Mouse (Mus musculus) limb, embryonic 13.5 days (tissue): ENCODE measurements around the gene Ddo. TPM values are rescaled to one million over a fixed set of nuclear protein-coding genes. Genes with fewer than 3 reads are reported as not detected.
A peak's percentile ranks its signal among the peaks of the same experiment; 100 is the strongest.

Source experiments
- ATAC-seq: fragments of 200-750 bp; cut with Nextera tagmentation; 2 replicates; pipeline ENCODE4 v1.8.0; 2017; ENCODE audit warnings: low read depth, moderate number of reproducible peaks, moderate TSS enrichment; ENCODE audit not compliant: low FRiP score
- H3K27ac ChIP-seq: fragments of 300-500 bp; sonication (generic); 2 replicates; pipeline ENCODE4 v1.5.1; 2015; ENCODE audit warnings: inconsistent platforms, mild to moderate bottlenecking, moderate library complexity
- H3K27me3 ChIP-seq: fragments of 300-500 bp; sonication (generic); 2 replicates; pipeline ENCODE4 v1.6.1; 2015; ENCODE audit warnings: mild to moderate bottlenecking, inconsistent platforms
- H3K36me3 ChIP-seq: fragments of 300-500 bp; sonication (generic); 2 replicates; pipeline ENCODE4 v1.6.1; 2015; ENCODE audit warnings: inconsistent platforms, mild to moderate bottlenecking, moderate library complexity
- H3K4me1 ChIP-seq: fragments of 300-500 bp; sonication (generic); 2 replicates; pipeline ENCODE4 v1.6.1; 2015; ENCODE audit warnings: inconsistent platforms
- H3K4me2 ChIP-seq: fragments of 300-500 bp; sonication (generic); replicated peaks from 2 replicates; pipeline ENCODE4 v1.6.1; 2015; ENCODE audit warnings: inconsistent platforms, mild to moderate bottlenecking, moderate library complexity
- H3K4me3 ChIP-seq: fragments of 300-500 bp; sonication (generic); 2 replicates; pipeline ENCODE4 v1.5.1; 2015; ENCODE audit warnings: moderate library complexity, mild to moderate bottlenecking, inconsistent platforms
- H3K9ac ChIP-seq: fragments of 300-500 bp; sonication (generic); 2 replicates; pipeline ENCODE4 v1.6.1; 2015; ENCODE audit warnings: mild to moderate bottlenecking, inconsistent platforms
- H3K9me3 ChIP-seq: fragments of 300-500 bp; sonication (generic); 2 replicates; pipeline ENCODE4 v1.6.1; 2016; ENCODE audit warnings: inconsistent platforms
- WGBS: fragments of 180-500 bp; shearing (Covaris S2); methylation state at CpG from one replicate; pipeline ENCODE4 v1.1.7; 2015; 5-methylcytosine and 5-hydroxymethylcytosine counted together
- polyA plus RNA-seq: library from polyadenylated mRNA; unstranded; fragments of >200 nt; fragmentation: Nextera tagmentation; extraction: Ambion mirVana; gene quantifications from 2 replicates; pipeline ENCODE4 v1.2.1, GENCODE M21; 2015

Ddo gene
- polyA plus RNA-seq, 1 experiment from 2014 or later: 0.13 TPM

- H3K27me3 ChIP-seq: no peaks in the 10 kb centered on the region
- no peaks in the 10 kb centered on the region for H3K9me3 ChIP-seq
- ATAC-seq: peak; percentile 67; the same call in 1 of the 2 replicates
- WGBS: 30% methylated on average over 7 of the region's 7 CpGs
- H3K4me1 ChIP-seq: peaks cover 26% of the 10 kb centered on the region
- H3K4me2 ChIP-seq: 0 out of 2 replicates have a peak overlapping the region, but pooled peaks have one; percentile 3
- H3K9ac ChIP-seq: no peak overlapping the region
- H3K27ac ChIP-seq: no peak overlapping the region
- H3K36me3 ChIP-seq: no peaks in the 10 kb centered on the region
- no peak overlapping the region for H3K4me3 ChIP-seq
Measured at GRCm38 (mm10) chr10:40638276-40638675, 8.5 kb downstream of the Ddo start.

DNA sequence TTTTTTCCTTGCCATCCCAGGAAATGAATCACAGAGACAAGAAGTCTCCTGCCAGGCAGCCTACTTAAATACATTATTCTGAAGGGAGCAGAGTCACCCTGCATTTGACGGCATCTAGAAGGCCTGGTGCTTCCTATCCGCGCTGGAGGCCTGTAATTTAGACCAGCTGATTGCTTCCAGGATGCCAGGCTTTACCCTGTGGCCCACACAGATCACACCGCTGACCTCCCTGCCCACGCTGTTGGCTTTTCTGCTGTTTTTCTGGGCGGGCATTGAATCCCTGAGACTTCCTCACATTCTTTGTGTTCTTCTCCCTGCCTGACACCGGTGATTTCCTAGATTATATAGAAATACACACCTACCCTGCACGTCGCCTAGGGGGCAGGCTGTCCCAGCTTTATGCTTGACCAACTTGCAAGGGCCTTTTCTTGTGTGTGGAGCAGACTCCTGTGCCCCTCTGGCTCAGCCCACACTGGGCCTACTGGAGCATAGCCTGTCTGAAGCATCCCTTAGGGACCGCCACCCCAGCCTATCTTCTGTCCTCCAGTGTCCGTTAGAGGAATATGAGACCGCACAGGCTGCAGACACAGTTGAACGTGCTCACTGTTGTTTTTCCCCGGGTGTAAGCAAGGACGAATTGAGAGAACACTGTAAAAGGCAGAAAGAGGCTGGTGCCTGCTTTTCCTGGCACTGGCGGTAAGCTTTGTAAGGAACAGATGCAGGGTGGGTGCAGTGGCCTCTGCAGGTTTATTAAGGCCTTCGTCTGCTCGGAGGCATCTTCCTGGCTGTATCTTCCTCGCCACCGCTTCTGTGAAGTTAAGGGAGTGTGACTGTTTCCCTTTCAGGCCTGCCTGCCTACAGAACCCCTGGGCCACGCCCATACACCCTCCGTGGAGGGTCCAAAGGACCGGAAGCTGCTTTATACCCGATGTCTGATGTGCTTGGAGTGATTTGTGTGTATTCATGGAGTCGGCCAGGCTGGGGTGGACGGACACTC lies 9.3 kb downstream of the Ddo start:
- no peak for ATAC-seq
- no peak overlapping the region for H3K4me3 ChIP-seq
- H3K4me2 ChIP-seq: no peak overlapping the region
- H3K4me1 ChIP-seq: peaks cover 26% of the 10 kb centered on the region
- no peaks in the 10 kb centered on the region for H3K27me3 ChIP-seq
- no peak overlapping the region for H3K9ac ChIP-seq
- 50% methylated on average over 26 of the region's 26 CpGs for WGBS
- no peaks in the 10 kb centered on the region for H3K36me3 ChIP-seq
- no peak overlapping the region for H3K27ac ChIP-seq
- H3K9me3 ChIP-seq: no peaks in the 10 kb centered on the region

DNA sequence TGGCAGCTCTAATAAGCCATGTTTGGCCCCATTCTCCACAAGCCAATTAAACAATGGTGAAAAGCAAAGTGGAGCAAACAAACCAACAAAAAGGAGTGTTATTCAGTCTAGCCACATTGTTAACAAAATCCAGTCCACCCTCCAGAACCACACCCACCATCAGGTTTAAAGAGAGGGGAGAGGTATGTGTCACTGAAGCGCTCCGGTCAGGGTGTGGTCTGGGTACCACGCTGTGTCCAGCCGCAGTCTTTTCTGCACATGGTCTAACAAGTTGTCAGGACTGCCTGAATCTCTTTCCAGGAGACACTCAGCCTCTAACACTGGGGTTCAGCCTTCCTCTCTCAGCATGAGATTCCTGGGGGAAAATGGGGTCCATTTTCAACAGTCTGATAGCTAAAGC lies 10.6 kb downstream of the Ddo start:
- no peak overlapping the region for H3K9ac ChIP-seq
- no peak overlapping the region for H3K4me2 ChIP-seq
- no peaks in the 10 kb centered on the region for H3K27me3 ChIP-seq
- no peaks in the 10 kb centered on the region for H3K36me3 ChIP-seq
- no peaks in the 10 kb centered on the region for H3K9me3 ChIP-seq
- no peak for ATAC-seq
- no peak overlapping the region for H3K4me3 ChIP-seq
- 93% methylated on average over 4 of the region's 4 CpGs for WGBS
- no peak overlapping the region for H3K27ac ChIP-seq
- H3K4me1 ChIP-seq: peaks cover 31% of the 10 kb centered on the region

DNA sequence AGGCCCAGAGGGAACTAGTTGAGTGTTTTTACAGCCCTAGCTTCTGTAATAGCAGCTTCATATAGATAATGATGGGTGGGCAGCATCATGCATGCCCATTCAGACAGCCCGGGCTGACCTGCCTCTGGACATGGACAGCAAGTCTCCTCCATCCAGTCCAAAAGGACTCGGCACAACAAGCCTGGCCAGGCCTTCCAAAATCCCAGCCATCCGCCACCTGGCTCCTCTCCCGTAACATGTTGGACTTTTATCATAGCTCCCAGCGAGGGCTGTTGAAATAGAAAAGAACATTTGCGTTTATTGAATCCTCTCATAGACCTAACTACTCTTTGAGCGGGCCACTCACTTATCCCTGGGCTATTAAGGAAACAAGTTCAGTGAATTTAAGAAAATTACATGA lies 12.1 kb downstream of the Ddo start:
- H3K36me3 ChIP-seq: no peaks in the 10 kb centered on the region
- no peak overlapping the region for H3K9ac ChIP-seq
- H3K9me3 ChIP-seq: 0 out of 2 replicates have a peak, but pooled peaks cover 3% of the 10 kb centered on the region
- no peak overlapping the region for H3K27ac ChIP-seq
- ATAC-seq: no peak
- H3K4me3 ChIP-seq: no peak overlapping the region
- 69% methylated on average over 7 of the region's 7 CpGs for WGBS
- H3K4me2 ChIP-seq: no peak overlapping the region
- peaks cover 31% of the 10 kb centered on the region for H3K4me1 ChIP-seq
- no peaks in the 10 kb centered on the region for H3K27me3 ChIP-seq

DNA sequence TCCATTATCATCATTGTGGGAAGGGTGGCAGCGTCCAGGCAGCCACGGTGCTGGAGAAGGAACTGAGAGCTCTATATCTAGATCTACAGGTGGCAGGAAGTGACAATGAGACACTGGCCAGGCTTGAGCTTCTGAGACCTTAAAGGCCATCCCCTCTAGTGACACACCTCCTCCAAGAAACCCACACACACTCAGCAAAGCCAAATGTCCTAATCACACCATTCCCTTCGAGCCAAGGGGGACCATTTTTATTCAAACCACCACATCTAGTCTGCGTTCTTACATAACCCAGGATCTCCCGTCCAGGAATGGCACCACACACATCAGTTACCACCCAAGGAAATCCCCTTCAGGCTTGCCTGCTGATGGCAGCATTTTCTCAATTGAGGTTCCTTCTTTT lies 13.3 kb downstream of the Ddo start:
- Histone ChIP-seq H3K4me2 (no peak overlapping the region), H3K4me3 (no peak overlapping the region), H3K27me3 (no peaks in the 10 kb centered on the region), H3K9ac (no peak overlapping the region), H3K4me1 (peaks cover 22% of the 10 kb centered on the region), H3K9me3 (0 out of 2 replicates have a peak, but pooled peaks cover 3% of the 10 kb centered on the region), H3K36me3 (no peaks in the 10 kb centered on the region), H3K27ac (no peak overlapping the region)
- ATAC-seq: no peak
- 86% methylated on average over 5 of the region's 5 CpGs for WGBS

DNA sequence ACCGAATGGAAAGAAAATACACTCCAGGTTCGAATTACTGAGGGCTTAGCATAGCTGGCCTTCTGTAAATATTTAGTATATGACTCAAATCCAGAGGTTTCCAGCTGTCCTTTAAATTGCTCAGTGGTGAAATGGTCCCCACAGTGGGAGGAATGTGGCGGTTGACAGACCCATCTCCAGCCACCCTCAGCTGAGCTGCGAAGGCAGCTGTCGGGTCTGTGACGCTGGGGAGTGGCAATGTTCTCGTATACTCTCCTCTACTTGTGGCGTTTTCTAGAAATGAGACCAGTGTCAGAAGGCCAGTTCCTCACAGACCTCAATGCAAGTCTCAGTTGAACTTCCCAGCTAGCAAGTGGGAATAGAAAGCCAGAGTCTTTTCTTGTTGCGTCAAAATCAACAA lies 14.6 kb downstream of the Ddo start:
- 59% methylated on average over 9 of the region's 9 CpGs for WGBS
- Histone ChIP-seq H3K9me3 (0 out of 2 replicates have a peak, but pooled peaks cover 3% of the 10 kb centered on the region), H3K27me3 (no peaks in the 10 kb centered on the region), H3K36me3 (no peaks in the 10 kb centered on the region), H3K4me2 (no peak overlapping the region), H3K27ac (no peak overlapping the region), H3K9ac (no peak overlapping the region), H3K4me3 (no peak overlapping the region), H3K4me1 (peaks cover 8% of the 10 kb centered on the region)
- ATAC-seq: no peak

DNA sequence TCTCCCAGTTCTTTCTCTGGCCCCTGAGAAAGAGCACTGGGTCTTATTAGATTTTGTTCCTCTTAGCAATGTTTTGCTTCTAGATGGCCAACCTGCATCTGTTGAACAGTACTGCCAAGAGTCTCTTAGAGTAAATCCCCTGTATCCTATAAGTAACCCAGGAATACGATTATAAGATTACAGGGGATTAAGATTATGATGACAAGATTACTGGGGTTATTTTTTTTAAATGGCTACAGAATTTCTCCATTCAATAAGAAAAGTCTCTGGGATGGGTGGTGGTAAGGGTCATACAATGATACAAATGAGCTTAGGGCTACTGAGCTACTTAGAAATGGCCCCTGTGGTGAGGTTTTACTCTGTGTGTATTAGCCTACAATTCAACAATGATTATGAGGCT lies 15.5 kb downstream of the Ddo start:
- Histone ChIP-seq H3K9me3 (0 out of 2 replicates have a peak, but pooled peaks cover 3% of the 10 kb centered on the region), H3K4me1 (0 out of 2 replicates have a peak, but pooled peaks cover 6% of the 10 kb centered on the region), H3K4me3 (no peak overlapping the region), H3K4me2 (no peak overlapping the region), H3K9ac (no peak overlapping the region), H3K27me3 (no peaks in the 10 kb centered on the region), H3K36me3 (no peaks in the 10 kb centered on the region), H3K27ac (no peak overlapping the region)
- no peak for ATAC-seq
- WGBS: 67% methylated on average over 1 of the region's 1 CpGs

DNA sequence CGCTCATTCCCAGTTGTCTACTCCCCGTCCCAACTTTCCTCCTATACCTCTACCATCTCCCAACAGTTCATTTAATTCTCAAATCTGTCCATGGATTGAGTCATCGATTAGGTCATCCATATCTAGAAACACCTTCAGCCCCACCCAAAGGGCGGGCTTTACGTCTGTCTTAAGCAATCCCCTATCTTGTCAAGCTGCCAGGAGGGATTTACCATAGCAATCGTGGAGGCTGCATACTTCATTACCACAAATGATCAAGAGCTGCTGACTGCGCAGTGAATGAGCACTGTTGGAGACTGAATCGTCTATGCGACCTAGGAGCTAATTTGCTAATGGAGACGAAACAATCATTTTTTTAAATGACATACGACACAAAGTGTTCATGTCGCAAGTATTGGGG lies 19.0 kb downstream of the Ddo start:
- 0 out of 2 replicates have a peak, but pooled peaks cover 3% of the 10 kb centered on the region for H3K9me3 ChIP-seq
- WGBS: 86% methylated on average over 12 of the region's 12 CpGs
- H3K9ac ChIP-seq: no peak overlapping the region
- no peak overlapping the region for H3K4me2 ChIP-seq
- H3K36me3 ChIP-seq: no peaks in the 10 kb centered on the region
- H3K27ac ChIP-seq: no peak overlapping the region
- H3K4me1 ChIP-seq: 0 out of 2 replicates have a peak, but pooled peaks cover 6% of the 10 kb centered on the region
- H3K4me3 ChIP-seq: no peak overlapping the region
- no peaks in the 10 kb centered on the region for H3K27me3 ChIP-seq
- no peak for ATAC-seq

DNA sequence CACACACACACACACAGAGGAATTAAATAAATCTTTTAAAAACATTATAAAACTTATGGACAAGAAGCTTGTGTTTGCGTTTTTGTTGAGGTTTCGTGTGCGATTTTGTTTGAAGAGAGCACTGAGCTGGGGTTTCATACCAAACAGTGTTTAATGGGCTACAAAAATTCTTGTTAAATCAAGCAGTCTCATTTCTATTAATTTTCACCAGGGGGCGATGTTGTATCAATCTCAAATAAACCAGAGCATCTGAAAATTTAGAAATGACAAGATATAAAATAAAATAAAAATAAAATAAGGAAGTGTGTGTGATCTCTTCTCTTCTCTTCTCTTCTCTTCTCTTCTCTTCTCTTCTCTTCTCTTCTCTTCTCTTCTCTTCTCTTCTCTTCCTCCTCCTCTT lies 19.8 kb downstream of the Ddo start:
- Histone ChIP-seq H3K36me3 (no peaks in the 10 kb centered on the region), H3K4me3 (no peak overlapping the region), H3K4me1 (no peaks in the 10 kb centered on the region), H3K9ac (no peak overlapping the region), H3K27ac (no peak overlapping the region), H3K4me2 (no peak overlapping the region), H3K9me3 (0 out of 2 replicates have a peak, but pooled peaks cover 3% of the 10 kb centered on the region), H3K27me3 (no peaks in the 10 kb centered on the region)
- ATAC-seq: no peak
- WGBS: 21% methylated on average over 4 of the region's 4 CpGs

DNA sequence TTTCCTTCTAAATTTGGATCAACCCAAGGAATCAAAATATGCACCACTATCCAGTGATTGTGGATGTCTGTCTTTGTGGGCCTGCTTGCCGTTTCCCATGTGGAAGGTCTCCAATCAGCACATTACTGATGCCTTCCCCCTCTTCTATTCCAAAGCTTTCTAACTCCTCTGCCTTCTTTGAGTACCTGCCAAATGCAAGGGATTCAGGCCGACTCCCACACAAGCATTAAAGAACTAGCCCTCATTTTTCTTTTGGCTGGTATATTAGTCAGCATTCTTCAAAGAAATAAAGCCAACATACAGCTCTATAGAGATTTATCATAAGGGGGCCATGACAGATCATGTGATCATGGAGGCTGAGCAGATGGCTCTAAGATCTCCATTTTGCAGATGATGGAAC lies 21.9 kb downstream of the Ddo start:
- H3K4me2 ChIP-seq: no peak overlapping the region
- H3K27ac ChIP-seq: no peak overlapping the region
- no peaks in the 10 kb centered on the region for H3K9me3 ChIP-seq
- no peak overlapping the region for H3K4me3 ChIP-seq
- 76% methylated on average over 2 of the region's 2 CpGs for WGBS
- H3K27me3 ChIP-seq: no peaks in the 10 kb centered on the region
- ATAC-seq: no peak
- H3K9ac ChIP-seq: no peak overlapping the region
- H3K36me3 ChIP-seq: no peaks in the 10 kb centered on the region
- H3K4me1 ChIP-seq: no peaks in the 10 kb centered on the region

DNA sequence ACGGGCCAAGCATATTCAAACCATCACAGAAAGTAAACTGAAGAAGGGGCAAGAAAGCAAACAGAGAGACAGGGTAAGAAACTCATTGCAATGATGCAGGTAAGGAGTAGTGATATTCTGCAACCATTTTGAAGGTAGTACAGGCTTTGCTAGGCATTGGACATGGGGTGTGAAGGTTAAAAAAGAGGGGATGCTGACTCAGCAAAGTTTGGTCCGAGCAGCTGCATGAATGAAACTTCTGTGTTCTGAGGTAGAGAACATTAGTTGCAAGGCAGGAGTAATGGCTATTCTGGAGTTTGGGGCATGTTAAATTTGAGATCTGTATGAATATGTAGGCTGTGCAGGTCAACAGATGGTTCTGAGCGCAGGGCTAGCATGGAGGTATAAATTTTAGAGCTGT lies 35.5 kb downstream of the Ddo start:
- no peak for ATAC-seq
- Histone ChIP-seq H3K4me3 (no peak overlapping the region), H3K27me3 (no peaks in the 10 kb centered on the region), H3K27ac (no peak overlapping the region), H3K9ac (no peak overlapping the region), H3K4me2 (no peak overlapping the region), H3K4me1 (no peaks in the 10 kb centered on the region), H3K9me3 (no peaks in the 10 kb centered on the region), H3K36me3 (no peaks in the 10 kb centered on the region)
- WGBS: 76% methylated on average over 3 of the region's 3 CpGs

GRCm38 (mm10) chr10:40666943-40667342 lies 37.1 kb downstream of the Ddo start:
- no peak overlapping the region for H3K4me3 ChIP-seq
- no peak overlapping the region for H3K4me2 ChIP-seq
- no peaks in the 10 kb centered on the region for H3K36me3 ChIP-seq
- ATAC-seq: no peak
- 75% methylated on average over 1 of the region's 1 CpGs for whole genome bisulfite sequencing
- H3K27ac ChIP-seq: no peak overlapping the region
- no peak overlapping the region for H3K9ac ChIP-seq
- H3K27me3 ChIP-seq: no peaks in the 10 kb centered on the region
- H3K4me1 ChIP-seq: no peaks in the 10 kb centered on the region
- H3K9me3 ChIP-seq: no peaks in the 10 kb centered on the region; the same call in 1 of the 2 replicates
